Mouse (Mus musculus) neutrophil, adult 5-6 weeks (primary cell): ENCODE data around the gene Fos. TPM values are rescaled to one million over a fixed set of nuclear protein-coding genes. Genes with fewer than 3 reads are reported as not detected.

Experiments
- ATAC-seq: fragments of 151-379, 151-347 bp; 2 replicates; pipeline ENCODE4 v1.8.0; 2017; ENCODE audit warnings: mild to moderate bottlenecking, moderate TSS enrichment; ENCODE audit not compliant: insufficient number of reproducible peaks, poor library complexity, low FRiP score, severe bottlenecking; ENCODE audit errors: extremely low read depth
- total RNA-seq: library from RNA; stranded (forward); fragments of 200-1000 nt; gene quantifications from 2 replicates; pipeline ENCODE4 v1.2.3, GENCODE M21; 2017

The Fos gene
- total RNA-seq = 1,256 and 1,280 TPM in 2 replicates

DNA sequence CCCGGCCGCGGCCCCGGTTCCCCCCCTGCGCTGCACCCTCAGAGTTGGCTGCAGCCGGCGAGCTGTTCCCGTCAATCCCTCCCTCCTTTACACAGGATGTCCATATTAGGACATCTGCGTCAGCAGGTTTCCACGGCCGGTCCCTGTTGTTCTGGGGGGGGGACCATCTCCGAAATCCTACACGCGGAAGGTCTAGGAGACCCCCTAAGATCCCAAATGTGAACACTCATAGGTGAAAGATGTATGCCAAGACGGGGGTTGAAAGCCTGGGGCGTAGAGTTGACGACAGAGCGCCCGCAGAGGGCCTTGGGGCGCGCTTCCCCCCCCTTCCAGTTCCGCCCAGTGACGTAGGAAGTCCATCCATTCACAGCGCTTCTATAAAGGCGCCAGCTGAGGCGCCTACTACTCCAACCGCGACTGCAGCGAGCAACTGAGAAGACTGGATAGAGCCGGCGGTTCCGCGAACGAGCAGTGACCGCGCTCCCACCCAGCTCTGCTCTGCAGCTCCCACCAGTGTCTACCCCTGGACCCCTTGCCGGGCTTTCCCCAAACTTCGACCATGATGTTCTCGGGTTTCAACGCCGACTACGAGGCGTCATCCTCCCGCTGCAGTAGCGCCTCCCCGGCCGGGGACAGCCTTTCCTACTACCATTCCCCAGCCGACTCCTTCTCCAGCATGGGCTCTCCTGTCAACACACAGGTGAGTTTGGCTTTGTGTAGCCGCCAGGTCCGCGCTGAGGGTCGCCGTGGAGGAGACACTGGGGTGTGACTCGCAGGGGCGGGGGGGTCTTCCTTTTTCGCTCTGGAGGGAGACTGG is at the start of gene Fos:
Gene Fos (plus strand): TSS at position 410 of the 817 bp plus-strand sequence.
- ATAC-seq = peak; percentile 65

GRCm38 (mm10) chr12:85425721-85426120 is 48.0 kb upstream of the Fos start:
- ATAC-seq = no peak

DNA sequence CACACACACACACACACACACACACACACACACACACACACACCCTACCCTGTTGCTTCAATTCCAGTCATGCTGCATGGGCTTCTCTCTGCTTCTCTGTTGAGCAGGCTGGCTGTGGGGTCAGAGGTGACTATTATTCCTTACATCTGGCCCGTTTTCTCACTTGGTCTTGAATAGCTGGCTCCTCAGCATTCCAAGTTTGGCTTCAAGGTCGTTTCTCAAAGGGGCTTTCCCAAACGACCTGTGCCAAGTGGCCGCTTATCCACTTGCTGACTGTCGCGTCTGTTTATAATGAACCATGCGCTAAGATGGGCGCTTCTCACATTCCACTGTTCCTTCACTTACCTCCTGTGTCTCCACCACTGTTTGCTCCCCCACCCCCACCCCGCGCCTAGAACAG is 47.6 kb upstream of the Fos start:
- no peak for ATAC-seq

DNA sequence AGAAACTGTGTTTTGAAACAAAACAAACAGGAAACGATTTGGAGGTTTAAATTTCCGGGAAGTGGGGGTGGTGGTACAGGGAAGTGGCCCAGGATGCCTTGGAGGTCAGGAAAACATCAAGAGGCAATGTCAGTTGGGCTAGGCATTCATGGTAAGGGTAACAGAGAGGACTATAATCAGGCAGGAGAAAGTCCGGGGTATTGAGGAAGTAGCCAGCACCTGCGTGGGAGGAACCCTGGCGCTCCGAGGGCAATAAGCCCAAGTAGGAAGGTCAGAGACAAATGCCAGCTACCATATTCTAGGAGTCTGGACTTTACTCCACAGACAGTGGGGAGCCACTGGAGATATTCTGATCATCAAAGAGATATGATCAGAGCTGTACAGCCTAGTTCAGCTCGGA is 45.9 kb upstream of the Fos start:
- ATAC-seq = peak; percentile 36; the same call in 1 of the 2 replicates

GRCm38 (mm10) chr12:85429999-85430398 is 43.7 kb upstream of the Fos start:
- ATAC-seq = peak; percentile 24; the same call in 1 of the 2 replicates

GRCm38 (mm10) chr12:85430434-85430833 is 43.3 kb upstream of the Fos start:
- peak; percentile 44; the same call in 1 of the 2 replicates for ATAC-seq

DNA sequence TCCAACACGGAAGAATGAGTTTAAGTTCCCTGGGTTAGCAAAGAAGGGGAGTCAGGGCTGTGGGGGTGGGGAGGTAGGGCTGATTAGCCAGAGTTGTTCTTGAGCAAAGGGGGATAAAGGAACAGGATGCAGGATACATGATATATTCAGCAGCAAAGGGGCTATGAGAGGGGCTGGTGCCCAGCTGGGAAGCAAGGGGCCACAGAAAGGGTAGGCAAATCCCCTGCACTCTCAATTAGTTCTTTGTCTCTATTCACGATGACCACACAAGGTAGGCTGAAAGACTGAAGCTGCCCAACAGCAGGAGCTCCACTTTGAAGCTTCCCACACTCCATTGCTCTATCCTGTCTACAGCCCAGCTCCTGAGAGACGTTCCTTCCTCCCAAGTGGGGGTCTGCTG is 39.8 kb upstream of the Fos start:
- no peak for ATAC-seq

- no peak for ATAC-seq
These were observed 39.2 kb upstream of the Fos start for GRCm38 (mm10) chr12:85434526-85434925.

DNA sequence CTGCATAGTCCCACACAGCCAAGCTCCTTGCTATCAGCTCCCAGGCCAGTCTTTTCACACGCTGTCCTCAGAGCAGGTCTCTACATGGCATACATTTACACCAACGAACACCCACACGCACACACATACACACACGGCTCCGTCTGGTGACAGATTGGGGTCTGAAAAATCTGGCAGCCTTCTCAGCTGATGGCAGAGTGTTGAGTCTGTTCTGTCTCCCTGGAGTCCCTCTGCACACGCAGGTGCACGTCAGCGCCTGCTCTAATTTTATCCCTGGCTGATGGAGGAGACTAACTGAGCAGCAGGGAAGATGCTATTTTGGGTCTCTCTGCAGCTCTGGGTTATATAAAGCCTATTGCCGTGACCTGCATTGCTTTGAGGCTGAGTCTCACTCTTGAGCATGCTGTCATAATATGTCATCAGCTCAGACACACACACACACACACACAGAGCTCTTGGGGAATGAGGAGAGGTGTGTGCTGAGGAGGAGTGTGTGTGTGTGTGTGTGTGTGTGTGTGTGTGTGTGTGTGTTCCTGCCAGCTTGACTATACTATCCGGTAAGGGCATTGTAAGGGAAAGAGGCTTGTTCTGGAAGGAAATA is 37.6 kb upstream of the Fos start:
- no peak for ATAC-seq

DNA sequence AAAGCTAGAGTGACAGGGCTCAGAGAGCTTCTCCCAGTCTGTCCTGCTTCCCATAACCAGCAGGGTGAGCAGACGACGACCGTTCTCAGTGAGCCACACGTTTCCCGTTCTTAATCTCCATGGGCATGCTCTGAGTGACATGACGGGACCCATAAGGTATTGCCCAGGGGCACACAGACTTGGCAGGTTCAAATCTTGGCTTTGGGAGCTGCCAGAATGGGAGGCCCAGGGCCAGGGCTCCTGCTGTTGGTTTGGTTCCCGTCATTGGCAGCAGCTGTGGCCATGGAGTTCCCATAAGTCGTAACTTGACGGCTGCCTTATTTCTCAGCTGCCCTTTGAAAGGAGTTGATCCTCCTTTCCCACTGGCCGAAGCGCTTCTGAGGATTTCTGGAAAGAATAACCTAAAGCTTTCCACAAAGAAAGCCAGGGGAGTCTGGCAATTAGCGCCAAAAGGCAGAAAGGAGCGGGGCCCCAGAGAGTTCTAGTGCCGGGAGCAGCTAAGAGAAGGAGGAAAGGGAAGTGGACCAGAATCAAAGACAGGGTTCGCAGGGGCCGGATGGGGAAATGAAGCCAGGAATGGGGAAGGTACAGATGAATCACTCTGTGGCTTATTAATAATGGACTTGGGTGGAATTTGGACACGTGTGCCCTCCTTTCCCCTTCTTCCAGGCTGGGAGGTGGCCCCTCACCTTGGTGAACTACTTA is 36.4 kb upstream of the Fos start:
- peak; percentile 47; the same call in 1 of the 2 replicates for ATAC-seq

DNA sequence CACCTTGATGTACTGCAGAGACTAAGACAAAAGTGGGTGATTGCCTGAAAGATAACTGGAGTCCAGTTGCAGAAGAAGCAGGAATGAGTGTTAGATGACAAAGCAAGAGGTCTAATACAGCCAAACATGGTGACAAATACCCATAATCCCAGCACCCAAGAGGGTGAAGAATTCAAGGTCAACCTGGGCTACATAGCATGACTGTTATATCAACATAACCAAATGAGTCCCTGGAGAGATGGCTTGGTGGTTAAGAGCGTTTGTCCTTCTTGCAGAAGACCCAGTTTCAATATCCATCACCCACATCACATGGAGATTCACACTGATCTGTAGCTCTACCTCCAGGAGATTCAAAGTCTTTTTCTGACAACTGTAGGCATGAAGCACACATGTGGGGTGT is 30.2 kb upstream of the Fos start:
- ATAC-seq = no peak

GRCm38 (mm10) chr12:85444646-85445045 is 29.0 kb upstream of the Fos start:
- ATAC-seq = peak; percentile 52

DNA sequence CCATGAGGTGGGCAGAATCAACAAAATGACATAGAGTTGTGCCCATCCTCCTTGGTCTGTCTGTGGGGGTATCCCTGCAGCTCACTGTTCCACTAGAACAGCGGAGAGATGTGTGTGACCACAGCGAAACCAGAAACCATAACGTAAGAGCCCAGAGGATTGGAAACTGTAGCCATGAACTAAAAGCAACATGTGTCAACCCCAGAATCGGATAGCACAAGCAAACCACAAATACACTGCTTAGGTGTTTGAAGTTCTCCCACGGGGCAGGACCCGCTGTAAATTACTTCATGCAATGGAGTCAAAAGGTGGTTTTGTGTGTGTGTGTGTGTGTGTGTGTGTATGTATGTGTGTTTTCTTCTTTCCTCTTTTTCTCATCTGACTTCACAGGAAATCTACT is 26.7 kb upstream of the Fos start:
- ATAC-seq = peak; percentile 38; the same call in 1 of the 2 replicates

DNA sequence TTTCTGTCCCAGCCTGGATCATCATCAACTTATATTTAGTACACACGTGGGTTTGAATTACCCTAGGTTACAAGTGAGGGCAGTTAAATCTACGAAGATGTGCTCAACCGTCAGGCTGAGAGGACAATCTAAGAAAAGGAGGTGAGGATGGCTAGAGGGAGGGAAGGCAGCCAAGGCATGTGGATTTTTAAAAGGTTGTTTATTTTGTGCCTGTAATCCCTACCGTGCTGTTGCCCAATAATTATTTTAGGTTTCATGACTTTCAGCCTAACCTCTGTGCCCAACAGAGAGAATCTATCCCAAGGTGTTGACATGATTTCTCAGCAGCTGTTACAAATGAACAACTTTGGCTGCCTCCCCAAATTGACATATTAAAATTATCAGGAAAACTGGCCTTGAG is 26.2 kb upstream of the Fos start:
- ATAC-seq = no peak

GRCm38 (mm10) chr12:85449478-85449877 is 24.2 kb upstream of the Fos start:
- no peak for ATAC-seq

- ATAC-seq = no peak
These were observed 21.8 kb upstream of the Fos start for GRCm38 (mm10) chr12:85451693-85452491.

DNA sequence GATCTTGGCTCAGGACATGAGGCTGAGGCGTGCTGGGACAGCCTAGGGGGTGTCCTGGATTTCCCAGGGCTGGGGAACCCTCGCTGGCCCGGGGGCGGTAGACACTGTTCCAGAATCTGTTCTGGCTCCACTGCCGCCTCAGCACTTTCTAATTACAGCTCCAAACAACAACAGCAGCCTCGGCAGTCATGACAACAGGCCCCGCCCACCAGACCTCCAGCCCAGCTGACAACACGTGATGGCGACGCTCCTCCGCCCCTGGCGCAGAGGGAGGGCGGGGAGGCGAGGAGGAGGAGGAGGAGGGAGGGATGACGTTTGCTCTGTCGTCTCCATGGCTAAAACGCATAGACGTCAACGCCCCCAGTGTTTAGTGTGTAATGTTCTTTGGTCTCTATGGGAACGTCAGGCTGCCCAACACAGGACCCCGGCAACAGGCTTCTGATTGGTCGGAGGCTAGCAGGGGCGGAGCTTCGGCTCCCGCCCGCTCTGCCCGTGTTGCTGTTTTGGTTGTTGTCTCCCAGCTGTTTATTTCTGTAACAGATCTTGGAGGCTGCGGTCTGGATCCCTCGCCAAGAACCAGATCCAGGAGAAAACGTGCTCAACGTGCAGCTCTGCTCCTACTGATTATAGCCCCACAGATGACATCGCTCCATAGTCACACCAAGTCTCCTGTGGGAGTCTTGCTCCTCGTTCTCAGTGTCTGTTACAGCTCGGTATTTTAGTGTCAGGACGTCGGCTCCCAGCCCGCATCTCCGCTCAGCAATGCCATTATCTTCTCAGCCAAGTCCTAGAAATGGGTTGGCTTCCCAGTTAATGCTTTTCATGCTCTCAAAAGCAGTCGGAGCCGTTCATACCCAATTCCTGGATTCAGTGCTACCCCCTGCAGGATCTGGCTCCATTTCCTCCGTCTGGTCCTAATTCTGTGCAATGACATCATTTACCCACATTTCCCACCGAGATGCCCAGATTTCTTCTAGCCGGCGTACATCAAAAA is 18.3 kb upstream of the Fos start:
- peak; percentile 96 for ATAC-seq

DNA sequence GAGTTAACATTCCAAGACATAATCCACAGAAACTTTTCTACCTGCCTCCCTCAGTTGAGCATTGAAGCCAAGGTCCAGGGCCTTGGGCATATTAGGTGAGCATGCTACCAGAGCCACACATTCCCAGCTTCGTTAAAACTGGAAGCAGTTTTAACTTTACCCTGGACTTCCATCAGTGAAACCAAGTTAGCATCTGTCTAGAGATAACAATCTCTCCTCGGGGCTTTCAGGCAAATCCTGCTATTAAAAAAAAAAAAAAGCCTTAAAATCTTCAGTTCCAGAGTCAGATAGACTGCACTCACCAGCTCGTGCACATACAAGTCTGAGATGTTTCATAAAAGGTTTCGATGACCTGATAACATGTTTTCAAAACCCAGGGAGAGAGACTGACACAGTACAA is 17.4 kb upstream of the Fos start:
- no peak for ATAC-seq
